Mouse (Mus musculus) G1E (cell line): ENCODE data around the gene Lmod3. TPM values are rescaled to one million over a fixed set of nuclear protein-coding genes. Genes with fewer than 3 reads are reported as not detected.
A peak's percentile ranks its signal among the peaks of the same experiment; 100 is the strongest.

Source experiments
- ATAC-seq: 2 replicates; pipeline ENCODE4 v1.8.0; 2016; ENCODE audit warnings: mild to moderate bottlenecking; ENCODE audit not compliant: insufficient number of reproducible peaks, poor library complexity, low FRiP score, severe bottlenecking; ENCODE audit errors: extremely low read depth
- DNase-seq: peaks from one replicate; pipeline ENCODE4 v3.0.0; 2012; ENCODE audit warnings: low spot score
- H3K27me3 ChIP-seq: 2 replicates; pipeline ENCODE4 v1.6.1; 2012; ENCODE audit warnings: mild to moderate bottlenecking, low read length, inconsistent platforms; ENCODE audit not compliant: insufficient read depth
- H3K36me3 ChIP-seq: replicated peaks from 2 replicates; pipeline ENCODE3; 2012; ENCODE audit warnings: mild to moderate bottlenecking, inconsistent platforms
- H3K4me1 ChIP-seq: 2 replicates; pipeline ENCODE4 v1.6.1; 2012; ENCODE audit warnings: low read depth, low read length, inconsistent platforms, mixed read lengths; ENCODE audit not compliant: insufficient read depth
- H3K4me3 ChIP-seq: 2 replicates; pipeline ENCODE4 v1.5.1; 2012; ENCODE audit warnings: low read depth, mild to moderate bottlenecking, inconsistent platforms, low read length, moderate library complexity, mixed read lengths
- H3K9me3 ChIP-seq: replicated peaks from 2 replicates; pipeline ENCODE4 v1.6.1; 2012; ENCODE audit warnings: inconsistent platforms
- CTCF ChIP-seq: IDR thresholded peaks from 2 replicates; pipeline ENCODE4 v1.5.1; 2012; ENCODE audit warnings: low read depth, low read length, inconsistent platforms, mixed read lengths
- GATA1 ChIP-seq: IDR thresholded peaks from 2 replicates; pipeline ENCODE4 v1.6.1; 2012; ENCODE audit warnings: borderline replicate concordance, low read length, inconsistent platforms, mixed read lengths
- GATA2 ChIP-seq: IDR thresholded peaks from 2 replicates; pipeline ENCODE4 v1.6.1; 2012; ENCODE audit warnings: low read depth, low read length, inconsistent platforms, borderline replicate concordance
- POLR2AphosphoS5 ChIP-seq: IDR thresholded peaks from 2 replicates; pipeline ENCODE4 v1.6.1; 2012; ENCODE audit warnings: low read depth, low read length, inconsistent platforms; ENCODE audit not compliant: insufficient replicate concordance
- TAL1 ChIP-seq: conservative IDR thresholded peaks from 2 replicates; pipeline ENCODE4 v1.6.1; 2012; ENCODE audit warnings: low read depth, low read length, inconsistent platforms, mixed read lengths
- polyA plus RNA-seq: library from polyadenylated mRNA; stranded (reverse); fragments of >175 nt; gene quantifications from 2 replicates; pipeline ENCODE4 v1.2.3, GENCODE M21; 2012
- total RNA-seq, 2 experiments: library from RNA; stranded (forward) in 1 of 2; stranded (reverse) in 1 of 2; fragments of 200-1000 nt in 1 of 2; fragments of >200 nt in 1 of 2; fragmentation: Nextera tagmentation in 1 of 2; gene quantifications; 2 replicates each; pipeline ENCODE4 v1.2.3; 2014 to 2017

Gene Lmod3
- total and polyA plus RNA-seq, 3 experiments, result 0.22 TPM; not detected in 2

- DNase-seq (no peak), ATAC-seq (no peak)
- Histone ChIP-seq H3K27me3 (no peaks in the 10 kb centered on the region), H3K4me1 (peaks cover 50% of the 10 kb centered on the region), H3K36me3 (peaks cover 71% of the 10 kb centered on the region), H3K4me3 (no peak overlapping the region), H3K9me3 (no peaks in the 10 kb centered on the region)
- no peak for TF ChIP-seq GATA2
- no peak for TF ChIP-seq GATA1
- no peak for TF ChIP-seq POLR2AphosphoS5
Measured at GRCm38 (mm10) chr6:97216154-97216821, 36.3 kb downstream of the Lmod3 start.

- DNase-seq (peak; percentile 27), ATAC-seq (peak; percentile 41)
- H3K27me3 ChIP-seq, result no peaks in the 10 kb centered on the region
- peaks cover 42% of the 10 kb centered on the region for H3K36me3 ChIP-seq
- no peak for TF ChIP-seq CTCF
- TF ChIP-seq TAL1, result no peak
- peak overlapping the region; percentile 81 for H3K4me3 ChIP-seq
- H3K4me1 ChIP-seq, result peaks cover 62% of the 10 kb centered on the region
- H3K9me3 ChIP-seq, result no peaks in the 10 kb centered on the region
Measured at GRCm38 (mm10) chr6:97211981-97212380, 40.6 kb downstream of the Lmod3 start.

DNA sequence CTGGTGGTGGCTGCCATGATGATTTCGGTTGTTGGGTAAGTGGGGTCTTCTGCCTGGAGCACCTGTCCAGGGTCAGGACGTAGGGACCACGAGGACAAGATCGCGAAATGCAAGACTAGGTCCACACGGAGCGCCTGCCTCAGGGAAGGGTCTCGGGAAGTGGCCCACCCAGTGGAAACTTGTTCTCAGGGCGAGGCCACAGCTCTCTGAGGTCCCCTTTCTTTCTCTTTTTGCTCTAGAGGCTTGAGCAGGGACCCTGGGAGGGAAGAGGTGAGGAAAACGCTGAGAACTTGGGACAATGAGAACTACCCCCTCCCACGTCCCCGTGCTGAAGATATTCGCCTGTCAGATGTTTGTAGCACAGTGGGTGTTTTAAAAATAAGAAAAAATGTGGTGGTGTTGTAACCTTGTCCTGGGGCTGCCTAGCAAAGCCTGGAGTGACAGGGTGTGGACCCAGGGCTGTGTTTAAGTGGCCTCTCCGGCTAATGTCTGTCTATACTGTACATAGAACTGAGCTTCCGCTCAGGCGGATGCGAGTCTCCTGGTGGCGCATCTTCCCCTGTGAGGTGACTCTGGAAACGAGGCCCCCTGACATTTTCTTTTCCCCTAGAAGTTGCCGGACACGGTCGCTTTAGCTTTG is 41.5 kb downstream of the Lmod3 start:
- Histone ChIP-seq H3K4me1 (peaks cover 62% of the 10 kb centered on the region), H3K4me3 (peak overlapping the region; percentile 81), H3K36me3 (peaks cover 33% of the 10 kb centered on the region), H3K9me3 (no peaks in the 10 kb centered on the region), H3K27me3 (no peaks in the 10 kb centered on the region)
- ATAC-seq (peak; percentile 62), DNase-seq (peak; percentile 40)
- no peak for TF ChIP-seq GATA2
- no peak for TF ChIP-seq POLR2AphosphoS5
- no peak for TF ChIP-seq CTCF
- no peak for TF ChIP-seq GATA1
- TF ChIP-seq TAL1, result no peak

GRCm38 (mm10) chr6:97210191-97210961 is 42.2 kb downstream of the Lmod3 start, which contains the start of gene Arl6ip5:
TSS of gene Arl6ip5 (plus strand) at chr6:97210689.
- Histone ChIP-seq H3K4me1 (peaks cover 56% of the 10 kb centered on the region), H3K4me3 (peak within 1 kb of the TSS; percentile 81), H3K27me3 (no peaks in the 10 kb centered on the region), H3K36me3 (peaks cover 26% of the 10 kb centered on the region), H3K9me3 (no peaks in the 10 kb centered on the region)
- peak; percentile 81 for DNase-seq
- ATAC-seq, result peak; percentile 68
- TF ChIP-seq TAL1, result no peak
- no peak for TF ChIP-seq GATA1
- TF ChIP-seq CTCF, result no peak
- TF ChIP-seq GATA2, result no peak
- TF ChIP-seq POLR2AphosphoS5, result no peak

- Histone ChIP-seq H3K4me3 (no peak overlapping the region; the same call in 1 of the 2 replicates), H3K4me1 (peaks cover 53% of the 10 kb centered on the region), H3K36me3 (peaks cover 20% of the 10 kb centered on the region), H3K9me3 (no peaks in the 10 kb centered on the region), H3K27me3 (no peaks in the 10 kb centered on the region)
- DNase-seq (no peak), ATAC-seq (no peak)
- TF ChIP-seq POLR2AphosphoS5 (no peak), GATA2 (no peak), TAL1 (no peak), GATA1 (no peak), CTCF (no peak)
Measured at GRCm38 (mm10) chr6:97209751-97210150, 42.8 kb downstream of the Lmod3 start.

- Histone ChIP-seq H3K36me3 (peaks cover 15% of the 10 kb centered on the region), H3K27me3 (no peaks in the 10 kb centered on the region), H3K4me1 (peaks cover 51% of the 10 kb centered on the region), H3K9me3 (no peaks in the 10 kb centered on the region), H3K4me3 (no peak overlapping the region)
- TF ChIP-seq TAL1 (no peak), CTCF (no peak), POLR2AphosphoS5 (no peak), GATA1 (no peak), GATA2 (no peak)
- DNase-seq (no peak), ATAC-seq (no peak)
Measured at GRCm38 (mm10) chr6:97209201-97209600, 43.4 kb downstream of the Lmod3 start.
